Mouse (Mus musculus): ENCODE measurements around the gene Gm45785.
"Not testable (repeated sequence)": the region's sequence is repeated elsewhere in the genome, so short reads cannot be mapped to it uniquely, and the experiment has no call there.

The Gm45785 gene

DNA sequence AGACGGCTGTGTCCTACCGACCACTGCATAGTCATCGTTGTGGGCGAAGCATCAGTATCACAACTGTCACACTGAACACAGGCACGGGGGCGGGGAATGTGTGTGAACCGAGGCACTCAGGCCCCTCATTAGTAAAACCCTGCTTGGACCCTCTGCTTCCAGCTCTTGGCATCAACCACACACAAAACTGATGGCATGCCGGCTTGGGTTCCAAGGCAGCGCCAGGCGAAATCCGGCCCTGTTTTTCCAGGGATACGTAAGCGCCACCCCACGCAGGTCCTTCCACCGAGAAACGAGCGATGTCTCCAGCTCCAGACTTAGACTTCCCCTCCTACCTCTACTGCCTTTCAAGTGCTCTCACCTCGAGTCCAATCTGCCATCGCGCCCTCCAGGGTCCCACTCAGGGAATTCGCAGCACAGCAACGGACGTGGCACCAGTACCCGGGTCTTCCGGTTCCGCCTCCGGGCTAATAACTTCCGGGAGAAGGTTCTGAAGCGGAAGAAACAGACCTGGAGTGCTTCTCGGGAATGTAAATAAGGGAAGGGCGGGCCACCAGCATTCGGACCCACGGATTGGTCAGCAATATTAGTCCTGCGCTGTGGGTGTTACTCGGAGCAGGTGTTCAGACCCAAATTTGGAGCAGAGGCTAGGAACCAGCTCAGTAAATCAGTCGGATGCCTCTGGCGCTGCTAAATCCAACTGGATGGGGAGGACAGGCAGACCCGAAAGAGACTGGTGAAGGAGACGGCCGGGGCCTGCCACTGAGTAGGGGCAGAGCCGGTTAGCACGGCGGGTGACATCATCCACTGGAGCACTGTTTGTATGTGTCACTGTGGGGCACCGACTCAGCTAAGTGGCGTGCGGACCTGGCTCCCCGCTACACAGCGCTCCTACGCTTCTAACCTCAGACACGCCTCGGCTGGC is at the start of gene Gm45785:
Gm45785 (minus strand) TSS at position 472 of the 925 bp plus-strand sequence.
- DNase-seq = peak; percentile 76

GRCm38 (mm10) chr7:140905642-140906081 is 49.5 kb upstream of the Gm45785 start:
- DNase-seq = no peak

DNA sequence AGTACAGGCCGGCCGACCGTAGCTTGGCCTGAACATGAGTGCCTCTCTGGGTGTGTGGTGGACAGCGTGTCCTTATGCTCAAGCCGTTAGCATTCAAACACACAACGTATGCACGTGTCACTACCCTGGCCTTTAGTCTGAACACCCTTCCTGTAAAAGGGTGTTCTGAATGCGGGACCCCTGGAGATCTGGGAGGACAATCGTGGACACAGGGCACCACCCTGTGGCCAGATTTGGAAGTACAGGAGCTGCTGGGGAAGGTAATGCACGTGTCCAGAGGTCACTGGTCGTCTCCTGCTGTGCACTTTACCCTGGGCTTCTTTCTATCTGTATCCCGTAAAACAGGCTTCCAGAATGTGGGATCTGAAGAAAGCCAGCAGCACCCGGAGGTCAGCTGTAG is 47.1 kb upstream of the Gm45785 start:
- DNase-seq = peak; percentile 80

GRCm38 (mm10) chr7:140902036-140902875 is 46.1 kb upstream of the Gm45785 start:
- DNase-seq = no peak

DNA sequence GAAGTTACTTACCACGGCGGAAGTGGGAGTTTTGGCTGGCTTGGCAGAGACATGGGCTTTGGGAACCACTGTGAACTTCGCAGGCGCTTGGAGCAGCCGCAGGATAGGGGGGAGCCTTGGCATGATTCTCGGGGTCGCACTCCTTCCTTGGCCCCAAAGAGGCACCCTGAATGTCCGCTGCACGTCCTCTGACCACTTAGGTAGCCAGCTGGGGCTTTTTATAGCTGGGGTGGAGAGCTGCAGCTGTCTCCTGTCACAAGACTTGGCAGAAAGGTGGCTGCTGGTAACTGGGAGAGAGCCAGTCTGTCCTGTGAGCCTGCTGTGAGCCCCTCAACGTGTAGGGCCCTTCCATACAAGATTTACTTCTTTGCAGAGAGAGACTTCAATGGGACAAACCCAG is 44.1 kb upstream of the Gm45785 start, which contains the start of gene Cox8b:
Cox8b (minus strand) TSS at position 227 of the 400 bp plus-strand sequence.
- no peak for DNase-seq

DNA sequence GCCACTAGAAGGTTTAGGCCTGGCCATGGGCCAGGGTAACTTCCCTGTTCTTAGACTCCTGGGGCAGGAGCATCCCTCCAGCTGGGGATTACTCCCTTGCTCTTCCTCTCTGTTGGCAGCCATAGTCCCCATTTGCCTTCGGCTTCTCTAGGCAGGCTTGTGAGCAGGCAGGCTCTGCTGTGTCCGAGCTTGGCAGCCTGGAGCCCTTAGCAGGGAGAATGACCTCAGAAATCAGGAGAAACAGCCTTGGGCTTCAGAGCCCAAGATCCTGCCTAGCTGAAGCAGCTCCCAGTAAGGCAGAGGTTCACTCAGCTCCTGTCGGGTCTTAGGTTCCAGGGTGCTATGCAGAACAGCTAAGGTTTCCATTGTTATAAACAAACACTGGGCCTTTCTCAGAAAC is 43.0 kb upstream of the Gm45785 start:
- no peak for DNase-seq

GRCm38 (mm10) chr7:140897863-140898262 is 41.7 kb upstream of the Gm45785 start:
- no peak for DNase-seq

DNA sequence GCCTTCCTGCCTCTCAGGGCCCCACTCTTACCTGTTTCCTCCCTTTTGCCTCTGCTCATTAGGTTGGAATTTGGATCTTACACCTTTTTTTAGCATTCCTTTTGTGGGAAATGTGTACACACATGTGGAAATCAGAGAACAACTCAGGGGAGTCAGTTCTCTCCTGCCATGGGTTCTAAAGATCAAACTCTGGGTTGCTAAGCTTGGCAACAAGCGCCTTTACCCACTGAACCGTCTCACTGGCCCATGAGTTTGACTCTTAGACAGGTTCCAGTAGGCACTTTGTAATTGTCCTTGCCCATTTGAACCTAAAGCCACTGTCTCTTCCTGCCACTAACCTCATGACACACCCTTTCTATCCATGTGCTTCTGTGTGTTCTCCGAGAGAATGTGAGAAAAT is 38.5 kb upstream of the Gm45785 start:
- DNase-seq = no peak

DNA sequence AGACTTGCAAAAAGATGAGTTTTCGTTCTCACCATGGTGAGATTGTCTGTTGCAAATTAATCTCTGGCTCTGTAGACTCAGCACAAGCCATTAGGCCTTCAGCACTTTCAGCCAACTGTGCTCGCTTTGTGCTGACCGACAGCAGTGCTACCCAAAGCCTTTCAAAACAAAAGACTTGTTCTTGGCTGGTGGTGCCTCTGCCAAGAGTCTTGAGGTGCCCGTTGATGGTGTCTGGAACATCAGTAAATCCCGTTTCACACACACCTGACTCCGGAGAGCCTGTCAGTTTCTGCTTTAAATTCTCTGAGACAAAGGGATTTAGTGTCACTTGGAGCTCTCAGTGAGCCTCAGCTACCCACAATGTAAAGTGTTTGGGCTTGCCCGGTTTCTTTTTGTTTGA is 37.9 kb upstream of the Gm45785 start:
- no peak for DNase-seq

DNA sequence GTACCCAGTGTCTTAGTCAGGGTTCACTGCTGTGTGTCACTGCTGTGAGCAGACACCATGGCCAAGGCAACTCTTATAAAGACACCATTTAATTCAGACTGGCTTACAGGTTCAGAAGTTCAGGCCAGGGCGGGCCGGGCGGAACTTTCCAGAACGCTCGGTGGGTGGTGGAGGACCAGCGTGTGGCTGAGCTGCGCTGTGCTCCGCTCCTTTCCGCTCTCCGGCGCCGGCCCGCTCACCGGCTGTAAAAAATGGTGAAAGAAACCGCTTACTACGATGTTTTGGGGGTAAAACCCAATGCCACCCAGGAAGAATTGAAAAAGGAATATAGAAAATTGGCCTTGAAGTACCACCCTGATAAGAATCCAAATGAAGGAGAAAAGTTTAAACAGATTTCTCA is 34.5 kb upstream of the Gm45785 start:
- not testable (repeated sequence) for DNase-seq

DNA sequence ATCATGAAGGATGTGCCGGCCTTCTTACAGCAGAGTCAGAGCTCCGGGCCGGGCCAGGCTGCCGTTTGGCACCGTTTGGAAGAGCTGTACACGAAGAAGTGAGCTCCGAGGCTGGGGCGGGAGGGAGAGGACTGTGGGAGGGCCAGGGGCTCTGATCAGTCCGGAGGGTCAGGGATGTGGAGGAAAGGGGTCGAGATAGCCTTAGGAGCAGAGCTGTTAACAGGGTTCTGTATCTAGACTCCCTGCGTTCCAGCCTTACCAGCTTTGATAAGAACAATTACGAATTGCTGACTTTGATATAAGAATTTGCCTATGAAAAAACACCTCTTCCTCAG is 26.3 kb upstream of the Gm45785 start:
- no peak for DNase-seq

DNA sequence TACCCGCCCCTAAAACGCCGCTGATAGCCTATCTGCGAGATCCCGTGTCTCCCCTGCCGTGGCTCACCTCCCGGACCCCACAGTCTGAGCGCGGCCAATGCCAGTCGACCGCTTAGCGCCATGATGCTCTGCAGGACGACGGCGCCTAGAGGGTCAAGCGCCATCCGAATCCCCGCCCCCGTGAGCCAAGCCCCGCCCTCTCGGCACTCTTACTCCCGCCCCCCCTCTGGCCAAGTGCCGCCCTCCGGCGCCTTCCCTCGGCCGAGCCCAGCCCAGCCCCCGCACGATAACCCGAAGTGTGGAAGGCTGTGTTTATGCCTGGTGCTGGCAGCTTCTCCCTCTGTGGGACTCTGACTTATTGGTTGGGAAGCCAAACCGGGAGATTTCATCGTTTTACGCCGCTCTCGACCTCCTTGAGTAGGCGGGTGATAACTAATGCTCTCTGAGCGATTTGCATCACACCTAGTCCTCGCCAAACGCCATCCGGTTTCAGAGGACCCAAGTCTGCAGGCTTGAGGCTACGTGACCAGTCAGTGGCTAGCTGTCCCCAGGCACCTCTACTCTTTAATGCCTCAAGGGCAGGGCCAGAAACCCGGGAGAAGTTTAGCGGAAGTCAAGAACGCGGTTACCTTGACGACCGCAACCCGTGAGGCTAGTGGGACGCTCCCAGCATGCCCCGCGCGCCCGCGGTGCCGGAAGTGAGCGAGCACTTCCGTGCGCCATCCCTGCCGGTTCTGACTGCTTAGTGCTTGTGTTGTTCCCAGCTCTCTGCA is 25.8 kb upstream of the Gm45785 start, which contains the start of the genes Psmd13 and Sirt3:
Psmd13 (plus strand) TSS at position 273 of the 773 bp plus-strand sequence.
Sirt3 (minus strand) TSS at position 614 of the 773 bp plus-strand sequence.
- peak; percentile 96 for DNase-seq

DNA sequence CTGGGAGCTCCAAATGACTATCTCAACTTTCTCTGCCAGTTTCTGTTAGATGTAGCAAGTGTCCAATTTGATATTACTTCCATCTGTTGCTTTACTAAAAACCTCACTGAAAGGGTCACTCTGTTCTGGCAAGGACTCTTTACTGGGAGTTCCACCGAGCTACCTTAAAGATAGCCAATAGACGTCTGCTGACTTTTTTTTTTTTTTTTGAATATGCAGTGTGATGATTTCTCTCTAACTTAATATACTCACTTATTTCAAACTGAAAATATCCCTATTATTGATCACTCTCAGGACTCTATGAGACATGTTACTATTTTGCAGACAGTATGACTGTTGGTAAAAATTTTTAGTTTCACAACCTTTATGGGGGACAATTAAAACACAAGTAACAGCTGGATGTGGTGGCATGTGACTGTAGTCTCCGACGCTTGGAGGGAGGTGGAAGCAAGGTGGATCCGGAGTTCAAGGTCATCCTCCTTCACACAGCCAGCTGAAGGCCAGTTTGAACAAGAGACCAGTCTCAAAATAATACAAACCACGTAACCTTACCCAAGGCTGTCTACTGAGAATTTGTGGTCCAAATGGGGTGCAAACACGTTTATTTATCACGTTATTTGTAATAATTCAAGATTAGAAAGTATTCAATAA is 24.9 kb upstream of the Gm45785 start:
- DNase-seq = no peak

- DNase-seq = no peak
Measured at GRCm38 (mm10) chr7:140880419-140880818, 24.3 kb upstream of the Gm45785 start.

DNA sequence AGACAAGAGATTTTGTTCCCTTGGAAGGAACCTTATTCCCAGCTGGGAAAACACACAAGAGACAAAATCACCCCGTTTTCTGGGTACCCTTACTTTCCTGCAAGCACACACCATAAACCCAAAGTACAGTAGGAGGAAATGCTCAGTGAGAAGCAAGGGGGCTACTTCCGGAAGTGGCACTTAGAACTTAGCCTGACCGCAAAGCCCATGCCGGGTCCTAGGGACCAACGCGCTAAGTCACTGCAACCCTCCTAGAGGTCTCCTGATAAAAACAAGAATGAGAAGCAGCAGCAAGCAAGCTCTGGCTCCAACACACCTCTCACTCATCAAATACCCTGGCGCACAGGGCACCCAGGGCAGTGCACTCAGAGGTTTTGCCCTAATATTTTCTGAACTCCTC is 23.2 kb upstream of the Gm45785 start:
- DNase-seq = no peak

- DNase-seq = no peak
Measured at GRCm38 (mm10) chr7:140877364-140877763, 21.2 kb upstream of the Gm45785 start.

DNA sequence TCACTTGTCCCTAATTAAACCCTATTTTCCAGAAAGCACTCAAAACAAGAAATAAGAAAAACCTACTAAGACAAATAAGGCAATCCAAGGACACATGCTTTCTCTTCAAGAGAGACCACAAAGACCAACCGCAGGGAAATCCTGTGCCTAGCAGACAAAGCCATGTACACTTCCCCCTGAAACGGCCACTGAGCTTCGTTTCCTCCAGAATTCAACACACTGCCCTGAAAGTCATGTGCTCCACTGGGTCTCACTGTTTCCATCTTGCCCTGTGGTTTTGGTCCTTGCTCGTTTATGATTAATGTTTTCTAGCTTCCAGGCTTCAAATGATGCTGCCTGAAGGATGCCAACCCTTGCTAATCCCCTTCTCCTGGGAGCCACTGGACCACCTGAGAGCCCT is 18.1 kb upstream of the Gm45785 start:
- DNase-seq = no peak

DNA sequence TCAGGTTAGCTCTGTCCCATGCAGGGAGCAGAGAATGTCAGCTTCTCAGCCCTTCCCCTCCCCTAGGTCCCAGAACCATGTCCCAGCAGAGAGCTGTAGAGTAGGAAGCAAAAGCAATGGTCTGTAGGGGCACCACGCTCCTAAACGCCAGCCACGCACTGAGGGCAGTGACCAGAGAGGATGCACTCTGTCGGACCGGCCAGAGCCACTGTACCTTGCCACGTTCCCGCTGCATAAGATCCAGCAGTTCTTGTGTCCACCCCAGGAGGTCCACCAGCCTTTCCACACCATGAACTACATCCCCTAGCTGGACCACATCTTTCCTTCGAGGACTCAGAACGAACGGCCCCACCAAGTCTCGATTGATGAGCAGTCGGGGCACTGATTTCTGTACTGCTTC is 8.6 kb upstream of the Gm45785 start:
- DNase-seq = no peak

GRCm38 (mm10) chr7:140860728-140861127 is 4.6 kb upstream of the Gm45785 start:
- no peak for DNase-seq

DNA sequence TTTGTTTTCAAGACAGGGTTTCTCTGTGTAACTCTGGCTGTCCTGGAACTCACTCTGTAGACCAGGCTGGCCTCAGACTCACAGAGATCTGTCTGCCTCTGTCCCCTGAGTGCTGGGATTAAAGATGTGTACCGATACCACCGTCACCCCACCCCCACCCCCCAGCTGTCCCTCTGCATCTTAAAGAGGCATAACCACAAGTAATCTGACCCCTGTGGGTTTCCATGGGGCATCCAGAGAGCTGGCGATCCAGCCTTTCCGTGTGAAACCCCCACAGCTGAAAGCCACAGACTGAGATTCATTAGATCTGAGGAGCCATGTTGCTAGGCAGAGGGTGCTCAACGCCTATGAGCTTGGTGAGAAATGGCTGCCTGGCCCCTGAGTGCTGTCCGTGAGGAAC is 3.9 kb upstream of the Gm45785 start:
- DNase-seq = no peak

DNA sequence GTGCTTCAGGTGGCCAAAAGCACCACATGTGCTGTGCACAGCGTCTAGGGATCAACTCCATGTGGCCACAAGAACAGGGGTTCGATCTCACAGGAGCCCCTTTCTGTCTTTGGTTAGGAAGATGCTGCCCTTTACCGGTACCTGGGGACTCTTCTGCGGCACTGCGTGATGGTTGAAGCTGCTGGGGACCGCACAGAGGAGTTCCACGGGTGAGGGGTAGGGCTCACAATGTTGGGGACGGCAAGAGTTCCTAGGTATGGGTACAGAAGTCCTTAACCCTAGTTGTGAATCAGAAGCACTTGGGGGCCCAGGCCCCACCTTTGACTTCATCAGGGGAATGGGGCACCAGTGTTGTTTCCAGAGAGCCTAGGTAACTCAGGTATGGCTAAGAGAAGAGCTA is 2.6 kb upstream of the Gm45785 start:
- no peak for DNase-seq

All from right cerebral cortex, postnatal 14 days (tissue).